Mouse (Mus musculus) heart, embryonic 11.5 days (tissue): ENCODE measurements around the gene Ano2. TPM values are rescaled to one million over a fixed set of nuclear protein-coding genes. Genes with fewer than 3 reads are reported as not detected.

Experiments
- ATAC-seq: fragments of 200-750 bp; cut with Nextera tagmentation; replicated peaks from 2 replicates; pipeline ENCODE4 v1.8.0; 2017; ENCODE audit warnings: moderate library complexity; ENCODE audit not compliant: insufficient number of reproducible peaks, low FRiP score, low TSS enrichment
- H3K27ac ChIP-seq: fragments of 300-500 bp; sonication (generic); 2 replicates; pipeline ENCODE4 v1.5.1; 2014; ENCODE audit warnings: mild to moderate bottlenecking, low read depth, low read length
- H3K27me3 ChIP-seq: fragments of 300-500 bp; sonication (generic); 2 replicates; pipeline ENCODE4 v1.6.1; 2014; ENCODE audit warnings: mild to moderate bottlenecking, low read length, mixed read lengths; ENCODE audit not compliant: control insufficient read depth, insufficient read depth
- H3K36me3 ChIP-seq: fragments of 300-500 bp; sonication (generic); 2 replicates; pipeline ENCODE4 v1.6.1; 2014; ENCODE audit warnings: mild to moderate bottlenecking, low read length, moderate library complexity, mixed read lengths; ENCODE audit not compliant: control insufficient read depth, insufficient read depth
- H3K4me1 ChIP-seq: fragments of 300-500 bp; sonication (generic); 2 replicates; pipeline ENCODE4 v1.6.1; 2014; ENCODE audit warnings: low read length; ENCODE audit not compliant: control insufficient read depth, insufficient read depth
- H3K4me2 ChIP-seq: fragments of 300-500 bp; sonication (generic); 2 replicates; pipeline ENCODE4 v1.6.1; 2014; ENCODE audit warnings: mild to moderate bottlenecking, moderate library complexity
- H3K4me3 ChIP-seq: fragments of 300-500 bp; sonication (generic); 2 replicates; pipeline ENCODE4 v1.5.1; 2014; ENCODE audit warnings: low read depth, low read length
- H3K9ac ChIP-seq: fragments of 300-500 bp; sonication (generic); 2 replicates; pipeline ENCODE4 v1.6.1; 2014; ENCODE audit warnings: mild to moderate bottlenecking, low read depth, low read length, moderate library complexity
- H3K9me3 ChIP-seq: fragments of 300-500 bp; sonication (generic); replicated peaks from 2 replicates; pipeline ENCODE4 v1.6.1; 2016; ENCODE audit warnings: low read length; ENCODE audit not compliant: control insufficient read depth
- WGBS: fragments of 180-500 bp; shearing (Covaris S2); extraction: QIAGEN DNeasy Blood & Tissue Kit; methylation state at CpG from one replicate; pipeline ENCODE4 v1.1.7; 2014; ENCODE audit not compliant: insufficient replicate concordance; 5-methylcytosine and 5-hydroxymethylcytosine counted together
- polyA plus RNA-seq: library from polyadenylated mRNA; unstranded; fragments of >200 nt; fragmentation: Nextera tagmentation; extraction: Ambion mirVana; gene quantifications from 2 replicates; pipeline ENCODE4 v1.2.1, GENCODE M21; 2014

Ano2 gene
- polyA plus RNA-seq, 1 experiment from 2014 or later, result 0.86 TPM

DNA sequence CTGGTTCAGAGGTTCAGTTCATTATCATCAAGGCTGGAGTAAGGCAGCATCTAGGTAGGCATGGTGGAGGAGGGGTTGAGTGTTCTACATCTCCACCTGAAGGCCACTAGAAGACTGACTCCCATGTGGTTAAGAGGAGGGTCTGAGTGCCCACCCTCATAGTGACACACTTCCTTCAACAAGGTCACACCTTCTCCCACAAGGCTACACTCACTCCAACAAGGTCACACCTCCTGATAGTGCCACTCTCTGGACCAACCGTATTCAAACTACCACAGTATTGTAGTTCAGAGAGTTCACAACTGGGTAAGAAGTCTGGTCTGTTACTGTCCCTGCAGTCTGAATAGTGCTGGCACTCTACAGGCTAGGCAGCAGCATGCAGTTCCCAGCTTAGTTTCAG is 198.4 kb downstream of the Ano2 start:
- Histone ChIP-seq H3K27me3 (no peaks in the 10 kb centered on the region), H3K27ac (no peak overlapping the region), H3K9ac (no peak overlapping the region), H3K36me3 (no peaks in the 10 kb centered on the region), H3K4me3 (no peak overlapping the region), H3K9me3 (no peaks in the 10 kb centered on the region), H3K4me2 (no peak overlapping the region), H3K4me1 (no peaks in the 10 kb centered on the region)
- no peak for ATAC-seq
- WGBS, result 84% methylated on average over 1 of the region's 1 CpGs

DNA sequence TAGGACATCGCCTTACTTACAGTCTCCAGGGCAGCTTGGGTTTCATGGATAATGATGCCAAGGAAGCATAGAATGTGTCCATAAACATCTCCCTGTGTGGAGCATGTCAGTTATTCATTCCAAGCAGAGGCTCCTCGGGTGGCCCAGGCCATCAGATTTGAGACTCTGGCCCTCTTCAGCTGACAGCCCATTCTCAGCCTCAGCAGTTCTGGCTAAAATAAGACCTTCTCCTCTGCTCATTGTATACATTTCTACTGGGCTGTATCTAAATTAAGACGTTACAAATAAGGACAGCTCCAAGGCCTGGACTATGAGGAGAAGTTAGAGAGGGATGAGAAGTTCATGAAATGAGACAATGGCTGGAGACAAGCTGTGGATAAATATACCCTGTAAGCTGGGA is 204.1 kb downstream of the Ano2 start:
- Histone ChIP-seq H3K36me3 (no peaks in the 10 kb centered on the region), H3K9ac (no peak overlapping the region), H3K9me3 (no peaks in the 10 kb centered on the region), H3K4me1 (no peaks in the 10 kb centered on the region), H3K4me2 (no peak overlapping the region), H3K4me3 (no peak overlapping the region), H3K27me3 (no peaks in the 10 kb centered on the region), H3K27ac (no peak overlapping the region)
- no peak for ATAC-seq
- WGBS, result 55% methylated on average over 3 of the region's 3 CpGs

DNA sequence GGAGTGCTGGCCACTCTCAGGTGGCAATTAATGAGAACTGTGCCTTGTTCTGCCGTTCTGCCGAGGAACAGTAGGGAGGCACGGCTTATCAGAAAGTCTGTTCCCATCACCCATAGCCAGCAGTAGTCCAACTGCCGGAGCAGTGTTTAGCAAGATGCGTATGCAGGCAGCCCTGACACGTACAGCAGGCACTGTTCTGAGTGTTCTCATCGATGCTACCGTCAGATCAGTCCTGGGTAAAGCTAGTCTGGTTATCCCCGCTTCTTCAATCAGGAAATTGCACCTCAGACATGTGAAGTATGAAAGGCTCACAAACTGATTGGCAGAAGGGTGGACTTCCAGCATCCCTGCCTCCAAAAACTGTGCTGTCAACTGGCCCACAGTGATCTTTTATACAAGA is 224.2 kb downstream of the Ano2 start:
- Histone ChIP-seq H3K4me2 (no peak overlapping the region), H3K9me3 (no peaks in the 10 kb centered on the region), H3K27ac (no peak overlapping the region), H3K4me3 (no peak overlapping the region), H3K4me1 (no peaks in the 10 kb centered on the region), H3K27me3 (no peaks in the 10 kb centered on the region), H3K36me3 (no peaks in the 10 kb centered on the region), H3K9ac (no peak overlapping the region)
- ATAC-seq, result no peak
- 63% methylated on average over 9 of the region's 9 CpGs for WGBS

DNA sequence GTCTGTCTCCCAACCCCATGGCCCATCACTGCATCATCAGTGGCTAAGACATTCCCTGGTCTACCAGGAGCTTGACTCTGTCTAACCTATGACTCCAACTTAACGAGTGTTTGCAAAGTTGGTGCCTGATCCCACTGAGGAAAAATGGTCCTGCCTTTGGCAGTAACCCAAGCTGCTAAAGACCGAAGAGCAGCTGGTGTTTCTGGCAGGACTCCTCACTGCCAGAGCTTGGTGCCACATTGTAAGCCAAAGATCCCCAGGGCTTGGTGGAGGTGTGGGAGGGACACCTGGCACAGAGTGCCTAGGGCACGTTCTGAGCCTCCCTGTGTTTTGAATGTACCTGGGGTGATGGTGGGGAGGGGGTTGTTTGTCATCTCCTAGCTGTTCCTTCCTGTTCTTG is 232.5 kb downstream of the Ano2 start:
- Histone ChIP-seq H3K4me1 (no peaks in the 10 kb centered on the region), H3K27ac (no peak overlapping the region), H3K4me3 (no peak overlapping the region), H3K27me3 (no peaks in the 10 kb centered on the region), H3K9me3 (no peaks in the 10 kb centered on the region), H3K9ac (no peak overlapping the region), H3K4me2 (no peak overlapping the region), H3K36me3 (no peaks in the 10 kb centered on the region)
- no peak for ATAC-seq
- WGBS, result 66% methylated on average over 3 of the region's 3 CpGs

DNA sequence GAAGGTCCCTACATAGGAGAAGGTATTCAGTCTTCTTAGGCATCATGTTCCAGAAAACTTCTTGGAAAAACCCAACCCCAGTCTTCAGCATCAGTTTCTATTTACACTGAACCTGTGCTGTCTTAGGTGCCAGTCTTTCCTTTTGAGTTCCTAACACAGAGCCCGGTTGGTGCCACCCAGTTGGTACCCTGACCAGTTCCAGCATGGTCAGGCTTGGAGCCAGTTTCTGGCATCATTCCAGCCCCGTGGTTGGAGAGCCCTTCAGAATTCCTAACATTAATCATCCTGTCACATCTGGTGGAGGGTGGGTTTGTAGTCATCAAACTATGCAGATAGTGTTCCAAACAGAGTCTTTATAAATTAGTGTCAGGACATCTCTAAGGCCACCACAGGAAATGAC is 234.8 kb downstream of the Ano2 start:
- H3K4me3 ChIP-seq, result no peak overlapping the region
- ATAC-seq, result no peak
- no peak overlapping the region for H3K9ac ChIP-seq
- WGBS, result 65% methylated on average over 2 of the region's 2 CpGs
- H3K36me3 ChIP-seq, result no peaks in the 10 kb centered on the region
- no peaks in the 10 kb centered on the region for H3K4me1 ChIP-seq
- no peaks in the 10 kb centered on the region for H3K27me3 ChIP-seq
- H3K9me3 ChIP-seq, result no peaks in the 10 kb centered on the region
- no peak overlapping the region for H3K4me2 ChIP-seq
- H3K27ac ChIP-seq, result no peak overlapping the region

DNA sequence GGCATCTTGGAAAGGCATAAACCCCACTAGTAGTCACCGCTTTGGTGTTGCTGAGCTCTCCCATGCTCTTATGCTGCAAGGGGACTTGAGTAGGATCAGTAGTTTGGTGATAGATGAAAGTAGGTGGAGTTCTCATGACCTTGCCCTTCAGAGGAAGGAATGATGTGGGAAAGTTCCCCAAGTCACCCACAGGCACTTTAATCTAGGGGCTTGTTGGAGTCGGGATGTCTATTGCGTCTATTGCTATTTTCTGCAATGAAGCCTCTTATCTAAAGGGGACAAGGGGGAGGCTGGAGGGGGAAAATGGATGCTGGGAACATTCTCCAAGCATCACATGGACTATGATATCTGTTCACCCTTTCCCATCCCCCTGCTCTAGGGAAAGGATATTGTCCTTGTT is 235.6 kb downstream of the Ano2 start:
- H3K27ac ChIP-seq, result no peak overlapping the region
- ATAC-seq, result no peak
- H3K4me3 ChIP-seq, result no peak overlapping the region
- H3K9me3 ChIP-seq, result no peaks in the 10 kb centered on the region
- no peak overlapping the region for H3K9ac ChIP-seq
- H3K27me3 ChIP-seq, result no peaks in the 10 kb centered on the region
- no peak overlapping the region for H3K4me2 ChIP-seq
- 58% methylated on average over 3 of the region's 3 CpGs for WGBS
- H3K36me3 ChIP-seq, result no peaks in the 10 kb centered on the region
- H3K4me1 ChIP-seq, result no peaks in the 10 kb centered on the region

DNA sequence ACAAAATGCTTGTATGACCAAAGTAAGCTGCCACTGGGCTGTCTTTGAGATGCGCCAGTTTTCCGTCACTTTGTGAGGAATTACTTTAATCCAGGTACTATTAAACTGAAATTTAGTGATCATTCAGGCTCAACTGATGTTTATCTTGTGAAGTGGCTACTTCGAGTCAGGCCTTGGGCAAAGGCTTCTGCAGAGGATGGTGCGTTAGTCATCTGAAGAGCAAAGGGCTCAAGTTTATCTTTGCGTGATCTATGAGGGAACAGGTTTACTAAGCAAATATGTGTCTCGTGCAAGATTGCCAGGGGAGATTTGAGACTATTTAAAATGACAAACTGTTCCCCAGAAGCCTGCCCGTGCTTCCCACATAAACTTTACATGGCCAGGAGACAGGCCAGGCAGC is 241.7 kb downstream of the Ano2 start:
- Histone ChIP-seq H3K4me3 (no peak overlapping the region), H3K4me1 (no peaks in the 10 kb centered on the region), H3K27me3 (no peaks in the 10 kb centered on the region), H3K9me3 (no peaks in the 10 kb centered on the region), H3K9ac (no peak overlapping the region), H3K27ac (no peak overlapping the region), H3K4me2 (no peak overlapping the region), H3K36me3 (no peaks in the 10 kb centered on the region)
- ATAC-seq, result no peak
- 67% methylated on average over 7 of the region's 7 CpGs for WGBS

DNA sequence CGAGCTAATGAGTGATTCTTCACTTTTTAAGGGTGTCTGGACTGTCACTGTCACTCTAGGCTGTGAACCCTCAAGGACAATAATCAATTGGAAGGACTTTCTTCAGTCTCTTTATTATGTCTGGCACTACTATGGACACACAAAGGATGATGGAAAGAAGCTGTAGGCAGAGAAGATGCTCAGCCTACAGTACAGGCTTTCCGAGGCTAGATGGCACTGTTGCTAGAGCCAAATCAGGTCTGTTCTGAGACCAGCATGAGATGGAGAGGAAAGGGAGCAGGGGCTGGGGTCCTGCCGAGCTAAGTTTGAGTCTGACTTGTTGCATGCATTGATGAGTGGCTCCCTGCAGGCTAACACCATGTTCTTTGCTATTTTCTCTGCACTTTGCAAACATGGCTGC is 264.7 kb downstream of the Ano2 start:
- Histone ChIP-seq H3K27me3 (no peaks in the 10 kb centered on the region), H3K4me1 (no peaks in the 10 kb centered on the region), H3K9me3 (no peaks in the 10 kb centered on the region), H3K27ac (no peak overlapping the region), H3K4me3 (no peak overlapping the region), H3K9ac (no peak overlapping the region), H3K4me2 (no peak overlapping the region), H3K36me3 (no peaks in the 10 kb centered on the region)
- no peak for ATAC-seq
- WGBS, result 16% methylated on average over 3 of the region's 3 CpGs

DNA sequence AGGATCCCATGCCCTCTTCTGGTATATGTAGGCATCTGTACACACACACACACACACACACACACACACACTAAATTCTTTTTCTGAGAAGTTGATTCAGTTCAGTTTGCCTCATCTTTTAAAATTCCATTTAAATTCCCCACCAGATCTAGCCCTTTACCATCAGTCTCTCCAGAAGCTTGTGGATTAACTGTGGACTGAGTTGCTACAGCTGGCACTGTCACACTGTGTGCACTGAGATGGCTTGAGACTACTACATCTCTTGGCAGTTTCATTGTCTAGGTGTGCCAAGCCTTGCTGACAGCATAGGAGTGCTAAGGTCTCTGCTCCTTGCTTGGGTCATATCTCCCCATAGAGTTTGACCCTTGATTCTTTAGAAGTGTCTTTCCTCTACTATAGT is 283.3 kb downstream of the Ano2 start:
- Histone ChIP-seq H3K9me3 (no peaks in the 10 kb centered on the region), H3K4me1 (no peaks in the 10 kb centered on the region), H3K4me3 (no peak overlapping the region), H3K9ac (no peak overlapping the region), H3K36me3 (no peaks in the 10 kb centered on the region), H3K27me3 (no peaks in the 10 kb centered on the region), H3K27ac (no peak overlapping the region), H3K4me2 (no peak overlapping the region)
- ATAC-seq, result no peak
